Mouse (Mus musculus): Measurements from ENCODE around the gene Gpr153.

The Gpr153 gene

DNA sequence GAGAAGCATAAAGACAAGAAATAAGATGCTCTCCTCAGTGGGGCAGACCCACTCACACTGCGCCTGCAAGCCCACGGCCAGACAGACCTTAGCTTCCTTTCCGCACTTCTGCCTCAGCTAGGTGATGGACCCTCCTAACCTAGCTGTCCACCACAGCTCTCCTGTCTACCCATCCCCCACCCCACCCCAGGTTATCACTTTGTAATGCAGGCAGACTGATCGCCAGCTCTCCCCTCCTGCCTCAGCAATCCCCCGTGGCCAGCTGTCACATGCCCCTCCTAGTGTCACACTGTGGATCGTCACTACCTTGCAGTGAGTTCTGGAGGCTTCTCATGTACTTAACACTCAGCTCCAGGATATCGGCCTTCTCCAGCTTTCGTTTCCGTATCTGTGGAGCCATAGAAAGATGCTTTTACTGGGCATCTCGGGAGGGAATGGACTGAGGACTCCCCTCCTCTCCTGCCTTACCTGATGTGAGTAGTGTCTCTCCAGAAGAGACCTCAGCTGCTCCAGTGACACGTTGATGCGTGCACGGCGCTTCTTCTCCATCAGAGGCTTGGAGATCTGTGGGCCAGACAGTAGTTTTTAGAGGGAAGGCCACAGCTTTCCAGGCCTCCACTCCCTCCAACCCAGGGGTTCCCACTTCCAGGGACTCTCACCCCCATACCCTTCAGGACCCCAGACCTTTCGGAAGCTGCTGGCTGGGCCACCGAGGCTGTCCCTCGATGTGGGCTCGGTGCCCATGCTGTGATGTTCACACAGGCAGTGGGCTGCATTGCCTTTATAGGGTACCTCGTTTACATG lies 13.5 kb downstream of the Gpr153 start:
- DNase-seq (ENCODE audit: low spot score) = no peak

GRCm38 (mm10) chr4:152288398-152288945 lies 14.4 kb downstream of the Gpr153 start:
- DNase-seq (ENCODE audit: low spot score) = no peak

DNA sequence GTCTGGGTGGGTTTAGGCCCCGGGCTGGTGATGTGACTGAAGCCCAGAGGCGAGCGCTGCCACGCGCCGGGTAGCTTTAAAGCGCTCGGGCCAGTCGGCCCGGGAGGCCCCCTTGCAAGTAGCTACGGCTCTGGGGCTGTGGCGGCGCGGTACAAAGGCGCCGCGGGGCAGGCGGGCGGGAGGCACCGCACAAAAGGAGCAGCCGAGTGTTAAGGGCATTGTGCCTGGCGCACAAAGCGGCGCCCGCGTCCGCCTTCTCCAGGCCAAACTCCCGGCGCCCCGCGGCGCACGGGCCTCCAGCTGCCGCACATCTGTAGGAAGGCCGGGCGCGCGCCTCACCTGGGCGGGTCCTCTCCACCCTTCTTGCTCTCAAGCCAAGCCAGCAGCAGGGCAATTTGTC lies 16.4 kb downstream of the Gpr153 start:
- DNase-seq (ENCODE audit: low spot score) = no peak

- DNase-seq (ENCODE audit: low spot score) = no peak
Observed at GRCm38 (mm10) chr4:152290991-152291390, 17.0 kb downstream of the Gpr153 start.

DNA sequence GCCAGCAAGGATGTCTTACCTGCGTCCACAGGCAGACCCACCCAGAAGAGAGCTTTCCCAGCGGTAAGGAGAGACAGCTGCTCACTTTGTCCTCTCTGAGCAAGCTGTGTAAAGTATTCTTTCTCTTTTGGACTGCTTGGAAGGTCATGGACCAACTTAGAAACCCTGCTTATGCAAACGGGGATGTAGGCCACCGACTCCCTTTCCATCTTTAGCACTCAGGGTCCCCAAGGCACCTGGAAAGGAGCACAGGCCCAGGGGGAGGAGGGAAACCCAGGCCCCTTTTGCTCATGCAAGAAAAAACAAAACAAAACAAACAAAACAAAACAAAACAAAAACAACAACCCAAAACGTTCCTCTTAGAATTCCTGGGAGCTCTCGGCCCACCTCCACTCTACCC lies 17.5 kb downstream of the Gpr153 start, which contains the start of gene Hes3:
TSS of gene Hes3 (minus strand) at position 101 of the 400 bp plus-strand sequence.
- DNase-seq (ENCODE audit: low spot score) = no peak

- no peak for DNase-seq (ENCODE audit: low spot score)
Observed at GRCm38 (mm10) chr4:152292102-152292765, 18.2 kb downstream of the Gpr153 start.

DNA sequence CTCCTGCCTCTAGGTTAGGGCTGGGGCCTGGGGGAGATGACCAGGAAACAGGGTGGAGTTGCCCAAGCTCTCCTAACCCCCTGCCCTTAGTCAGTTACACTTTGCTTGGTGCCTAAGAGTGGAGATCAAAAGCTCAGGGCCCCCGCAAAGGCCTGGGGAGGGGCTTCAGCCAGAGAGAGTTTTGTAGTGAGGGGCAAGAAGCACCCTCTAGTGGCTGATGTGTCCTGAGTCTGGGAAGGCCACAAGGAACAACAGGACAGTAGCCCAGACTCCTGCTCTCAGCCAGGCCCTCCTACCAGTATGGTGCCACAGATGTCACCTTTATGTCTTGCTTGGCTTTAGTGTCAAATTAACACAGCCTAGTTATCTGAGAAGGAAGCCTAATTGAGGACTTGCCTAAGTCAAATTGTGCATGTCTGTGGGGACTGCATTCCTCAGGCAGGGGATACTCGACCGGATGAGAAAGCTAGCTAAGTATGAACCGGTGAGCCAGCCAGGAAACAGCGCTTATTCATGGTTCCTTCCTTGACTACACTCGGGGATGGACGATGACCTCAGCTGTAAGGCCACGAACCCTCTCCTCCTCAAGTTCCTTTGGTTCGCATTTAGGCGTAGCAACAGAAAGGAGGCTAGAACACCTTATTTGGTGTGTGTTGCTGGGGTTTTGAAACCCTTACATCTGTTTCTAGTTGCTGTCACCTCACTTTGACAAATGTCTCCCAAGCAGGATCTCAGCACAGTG lies 20.3 kb downstream of the Gpr153 start:
- no peak for DNase-seq (ENCODE audit: low spot score)

DNA sequence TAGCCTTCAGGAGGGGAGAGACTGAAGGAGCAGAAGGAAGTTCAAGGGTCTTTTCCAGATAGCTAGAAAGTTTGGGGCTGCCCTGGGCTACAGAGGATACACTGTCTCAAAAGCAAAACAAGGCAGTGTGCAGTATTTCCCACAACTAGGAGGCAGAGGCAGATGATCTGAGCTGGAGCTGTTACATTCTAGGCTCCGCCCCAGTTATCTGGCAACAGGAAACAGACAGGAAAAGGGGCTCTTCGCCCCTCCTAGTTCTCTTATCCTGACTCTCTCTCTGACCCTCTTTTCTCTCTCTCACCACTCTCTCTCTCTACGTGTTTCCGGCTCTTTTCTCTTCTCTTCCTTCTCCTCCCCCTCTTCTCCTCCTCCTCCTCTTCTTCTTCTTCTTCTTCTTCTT lies 21.9 kb downstream of the Gpr153 start:
- DNase-seq (ENCODE audit: low spot score) = no peak

DNA sequence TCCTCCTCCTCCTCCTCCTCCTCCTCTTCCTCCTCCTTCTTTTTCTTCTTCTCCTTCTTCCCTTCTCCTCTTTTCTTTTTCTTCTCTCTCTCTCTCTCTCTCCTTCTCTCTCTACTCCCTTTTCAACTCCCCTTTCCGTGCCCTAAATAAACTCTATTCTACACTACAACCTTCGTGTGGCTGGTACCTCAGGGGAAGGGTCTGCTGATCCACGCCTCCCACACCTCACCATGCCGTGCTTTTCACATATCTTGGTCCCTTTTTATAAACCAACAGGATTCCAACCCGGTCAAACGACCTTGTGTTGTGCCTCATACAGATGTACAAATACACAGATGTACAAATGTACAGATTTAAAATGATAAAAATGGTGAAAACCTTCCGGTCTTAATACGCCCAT lies 22.3 kb downstream of the Gpr153 start:
- DNase-seq (ENCODE audit: low spot score) = no peak

- peak; percentile 100 for DNase-seq (ENCODE audit: low spot score)
Observed at GRCm38 (mm10) chr4:152296874-152297861, 23.1 kb downstream of the Gpr153 start, which contains the start of gene Icmt. Gene Icmt, plus strand, starts transcription at chr4:152297227.

- no peak for DNase-seq (ENCODE audit: low spot score)
Observed at GRCm38 (mm10) chr4:152298836-152299235, 24.8 kb downstream of the Gpr153 start.

DNA sequence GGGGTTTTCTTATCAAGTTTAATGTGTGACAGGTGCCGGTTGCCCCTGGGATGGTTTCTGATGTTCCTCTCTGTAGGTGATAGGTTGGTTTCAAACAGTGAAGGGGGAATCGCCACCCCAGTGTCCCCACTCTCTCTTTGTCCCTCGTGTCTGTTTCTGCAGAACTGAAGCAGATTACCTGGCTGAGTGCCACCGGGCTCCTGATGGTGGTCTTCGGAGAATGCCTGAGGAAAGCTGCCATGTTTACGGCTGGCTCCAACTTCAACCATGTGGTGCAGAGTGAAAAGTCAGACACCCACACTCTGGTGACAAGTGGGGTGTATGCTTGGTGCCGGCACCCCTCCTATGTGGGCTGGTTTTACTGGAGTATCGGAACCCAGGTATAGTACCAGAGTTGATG lies 26.3 kb downstream of the Gpr153 start:
- no peak for DNase-seq (ENCODE audit: low spot score)

GRCm38 (mm10) chr4:152302012-152302411 lies 28.0 kb downstream of the Gpr153 start:
- no peak for DNase-seq (ENCODE audit: low spot score)

DNA sequence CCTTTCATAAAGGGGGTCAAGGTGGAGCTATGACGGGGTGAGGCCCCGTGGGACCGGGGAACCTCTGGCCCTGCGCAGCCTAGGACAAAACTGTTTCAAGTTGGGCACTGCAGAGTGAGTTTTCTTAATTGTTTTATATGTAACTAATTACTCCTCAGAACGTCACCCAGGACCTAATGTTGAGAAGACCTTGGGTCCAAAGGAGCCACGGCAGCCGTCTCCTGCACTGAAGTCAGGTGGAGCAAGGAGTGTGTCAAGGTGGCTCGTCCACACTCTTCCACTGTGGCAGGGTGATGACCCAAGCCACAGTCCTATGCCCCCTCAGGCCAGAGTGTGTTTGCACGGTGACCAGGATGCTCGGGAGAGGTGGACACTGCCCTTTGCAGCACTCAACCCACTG lies 29.1 kb downstream of the Gpr153 start:
- DNase-seq (ENCODE audit: low spot score) = no peak

GRCm38 (mm10) chr4:152304685-152305084 lies 30.7 kb downstream of the Gpr153 start:
- no peak for DNase-seq (ENCODE audit: low spot score)

- DNase-seq (ENCODE audit: low spot score) = no peak
Observed at GRCm38 (mm10) chr4:152305991-152306390, 32.0 kb downstream of the Gpr153 start.

DNA sequence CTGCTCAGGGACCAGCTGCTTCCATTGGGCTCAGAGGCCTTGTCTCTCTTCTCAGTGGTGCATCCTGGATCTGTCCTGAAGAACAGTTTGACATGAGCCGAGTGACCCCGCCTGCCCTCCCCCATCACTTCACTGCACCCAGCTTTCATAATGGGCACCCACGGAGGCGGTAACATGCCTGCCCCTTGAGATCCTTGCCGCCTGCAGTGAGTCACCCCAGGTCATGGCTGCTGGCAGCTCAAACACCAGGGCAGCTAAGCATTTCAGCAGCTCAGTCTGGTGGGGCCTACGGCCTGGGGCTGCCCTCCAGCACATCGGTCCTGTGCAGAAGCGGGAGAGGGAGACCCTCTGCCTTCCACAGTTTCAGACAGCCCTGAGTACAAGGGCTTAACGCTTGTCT lies 33.5 kb downstream of the Gpr153 start:
- no peak for DNase-seq (ENCODE audit: low spot score)

GRCm38 (mm10) chr4:152312186-152312585 lies 38.2 kb downstream of the Gpr153 start:
- no peak for DNase-seq (ENCODE audit: low spot score)

DNA sequence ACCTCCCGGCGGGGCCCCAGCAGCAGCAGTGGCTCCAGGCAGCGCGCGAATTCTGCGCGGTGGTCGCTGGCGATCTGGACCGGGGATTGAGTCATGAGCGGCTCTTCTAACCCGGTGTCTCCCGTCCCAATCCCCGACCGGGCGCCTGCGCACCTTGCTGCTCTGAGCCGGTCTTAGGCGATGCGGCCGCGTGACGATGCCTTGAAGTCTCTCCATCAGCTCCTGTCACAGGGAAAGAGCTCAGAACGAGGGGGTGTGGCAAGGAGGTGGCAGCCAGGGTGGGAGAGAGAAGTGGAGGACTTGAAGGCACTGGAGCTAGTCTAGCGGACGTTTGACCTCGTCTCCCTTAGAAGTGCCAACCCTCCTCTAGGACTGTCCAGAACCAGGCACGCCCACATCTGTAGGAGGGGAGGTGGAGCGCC lies 39.2 kb downstream of the Gpr153 start:
- no peak for DNase-seq (ENCODE audit: low spot score)

GRCm38 (mm10) chr4:152313934-152314333 lies 39.9 kb downstream of the Gpr153 start:
- no peak for DNase-seq (ENCODE audit: low spot score)

All from urinary bladder, postnatal 25 days (tissue).